Mouse (Mus musculus): ENCODE measurements around the gene Timp4. TPM values are rescaled to one million over a fixed set of nuclear protein-coding genes. Genes with fewer than 3 reads are reported as not detected.
"Not testable (repeated sequence)": the region's sequence is repeated elsewhere in the genome, so short reads cannot be mapped to it uniquely, and the experiment has no call there.

The Timp4 gene
- total RNA-seq, 1 experiment from 2014 or later, result not detected

GRCm38 (mm10) chr6:115260507-115260906 is 8.5 kb upstream of the Timp4 start:
- ATAC-seq (replicated peaks; ENCODE audit: low read depth, poor library complexity, severe bottlenecking), result no peak

DNA sequence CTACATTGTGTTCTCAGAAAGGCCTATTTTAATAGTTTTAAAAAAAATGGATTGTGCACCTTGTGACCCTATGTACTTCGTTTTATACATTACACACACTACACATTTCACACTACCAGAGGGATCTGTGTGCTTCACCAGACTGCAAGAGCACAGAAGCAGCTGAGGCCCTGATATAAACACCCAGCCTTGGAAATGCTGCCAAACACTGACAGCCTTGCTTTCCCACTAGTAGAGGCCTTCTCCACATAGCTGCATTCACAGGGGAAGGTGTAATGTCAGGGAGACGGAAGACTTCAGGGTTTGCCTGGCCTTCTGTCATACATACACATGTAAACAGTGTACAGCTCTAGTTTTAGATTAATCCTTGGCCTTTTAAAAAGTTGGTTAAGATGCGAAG is 3.2 kb upstream of the Timp4 start:
- no peak for ATAC-seq (replicated peaks; ENCODE audit: low read depth, poor library complexity, severe bottlenecking)

DNA sequence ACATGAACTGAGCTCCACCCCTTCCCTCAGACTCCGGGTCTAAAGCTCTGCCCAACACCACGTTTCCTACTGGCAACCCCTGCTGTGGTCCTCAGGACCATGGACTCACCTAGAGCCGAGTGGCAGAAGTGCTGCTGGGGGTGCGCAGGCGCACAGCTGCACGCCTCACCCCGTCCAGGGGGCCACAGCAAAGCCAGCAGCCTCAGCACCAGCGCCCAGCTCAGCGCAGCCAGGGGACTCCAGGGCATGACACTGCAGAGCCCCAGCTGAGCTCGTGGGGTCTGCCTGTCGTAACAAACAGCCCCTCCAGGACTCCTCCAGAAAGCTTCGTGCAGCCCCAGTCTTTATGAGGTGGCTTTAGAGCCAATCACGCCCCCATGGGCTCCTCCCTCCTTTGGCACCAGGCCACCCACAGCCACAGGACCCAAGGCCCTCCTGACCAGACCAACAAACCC is 447 bp downstream of the Timp4 start:
- ATAC-seq (replicated peaks; ENCODE audit: low read depth, poor library complexity, severe bottlenecking), result 0 out of 2 replicates have a peak, but pooled peaks have one; percentile 25

DNA sequence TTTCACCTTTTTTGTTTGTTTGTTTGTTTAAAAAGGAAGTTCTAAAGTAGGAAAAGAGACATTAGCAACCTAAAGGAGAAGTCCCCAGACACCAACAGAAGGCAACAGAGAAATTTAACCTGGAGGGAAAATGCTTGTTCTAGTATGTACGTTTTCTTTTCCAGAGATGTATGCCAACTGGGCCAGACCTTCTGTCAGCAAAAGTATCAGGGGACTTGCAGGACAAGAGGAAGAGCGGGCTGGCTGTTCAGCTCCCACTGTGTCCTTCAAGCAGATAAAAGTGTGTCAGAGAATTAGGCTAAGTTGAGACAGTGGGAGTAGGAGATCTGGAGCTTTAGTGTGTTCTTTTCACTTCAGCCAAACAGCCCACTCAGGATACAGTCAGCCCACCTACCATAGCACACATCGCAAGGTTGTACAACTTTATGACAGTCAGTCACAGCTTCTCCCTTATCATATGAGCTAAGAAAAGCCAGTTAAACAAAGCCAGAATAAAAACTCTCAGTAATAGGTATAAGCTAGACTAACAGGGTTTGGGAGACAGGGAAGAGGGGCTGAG is 6.4 kb downstream of the Timp4 start:
- ATAC-seq (replicated peaks; ENCODE audit: low read depth, poor library complexity, severe bottlenecking), result no peak

DNA sequence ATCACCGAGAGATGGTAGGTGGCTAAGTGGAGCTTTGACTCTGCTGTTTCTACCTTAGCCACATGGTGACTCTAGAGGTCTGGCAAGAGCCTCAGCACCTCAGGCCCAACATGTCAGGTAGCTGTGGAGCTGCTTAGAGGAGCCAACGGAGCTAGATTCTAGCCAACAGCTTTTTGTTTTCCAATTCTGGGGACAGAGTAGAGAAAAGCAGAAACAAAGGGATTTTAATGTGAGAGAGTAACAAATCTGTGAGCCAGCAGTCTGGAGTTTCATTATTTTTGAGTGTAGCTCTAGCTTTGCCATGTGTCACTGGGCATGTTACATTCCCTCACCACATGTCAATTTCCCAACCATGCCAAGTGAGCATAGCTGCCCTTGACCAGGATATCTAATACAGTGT is 7.8 kb downstream of the Timp4 start:
- no peak for ATAC-seq (replicated peaks; ENCODE audit: low read depth, poor library complexity, severe bottlenecking)

DNA sequence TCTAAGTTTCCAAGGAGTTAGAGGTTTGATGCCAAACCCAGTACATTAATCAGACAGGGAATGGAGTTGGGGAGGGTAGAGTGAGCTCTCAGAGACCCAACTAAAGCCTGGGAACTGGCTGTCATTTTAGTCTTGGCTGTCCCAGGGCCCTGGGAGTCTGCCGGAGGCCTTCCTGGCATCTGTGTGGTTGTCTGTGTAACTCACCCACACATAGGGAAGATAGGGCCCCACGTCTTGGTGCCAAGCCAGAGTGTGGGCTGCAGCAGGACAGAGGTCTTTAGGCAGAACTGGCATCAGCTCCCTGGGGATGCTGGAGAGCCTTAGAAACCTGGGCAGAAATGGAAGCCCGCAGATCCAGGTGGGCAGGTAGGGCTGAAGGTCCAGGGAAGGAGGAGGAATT is 10.1 kb downstream of the Timp4 start:
- ATAC-seq (replicated peaks; ENCODE audit: low read depth, poor library complexity, severe bottlenecking), result no peak

- no peak for ATAC-seq (replicated peaks; ENCODE audit: low read depth, poor library complexity, severe bottlenecking)
Observed at GRCm38 (mm10) chr6:115241131-115241699, 10.8 kb downstream of the Timp4 start.

GRCm38 (mm10) chr6:115240431-115240830 is 11.6 kb downstream of the Timp4 start:
- ATAC-seq (replicated peaks; ENCODE audit: low read depth, poor library complexity, severe bottlenecking), result not testable (repeated sequence)

DNA sequence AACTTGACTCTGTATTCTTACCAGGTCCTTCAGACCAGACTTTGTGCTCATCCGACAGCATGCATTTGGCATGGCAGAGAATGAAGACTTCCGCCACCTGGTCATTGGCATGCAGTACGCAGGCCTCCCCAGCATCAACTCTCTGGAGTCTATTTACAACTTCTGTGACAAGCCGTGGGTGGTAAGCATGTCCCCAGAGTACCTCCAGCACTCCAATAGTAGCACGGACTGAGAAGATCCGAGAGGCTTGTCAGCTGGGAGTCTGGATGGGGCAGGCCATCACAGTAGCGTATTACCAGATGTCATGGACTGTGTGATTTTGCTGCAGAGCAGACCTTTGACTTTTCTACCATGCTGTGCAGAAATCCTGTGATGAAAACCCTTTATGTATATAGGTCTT is 12.7 kb downstream of the Timp4 start:
- ATAC-seq (replicated peaks; ENCODE audit: low read depth, poor library complexity, severe bottlenecking), result no peak

DNA sequence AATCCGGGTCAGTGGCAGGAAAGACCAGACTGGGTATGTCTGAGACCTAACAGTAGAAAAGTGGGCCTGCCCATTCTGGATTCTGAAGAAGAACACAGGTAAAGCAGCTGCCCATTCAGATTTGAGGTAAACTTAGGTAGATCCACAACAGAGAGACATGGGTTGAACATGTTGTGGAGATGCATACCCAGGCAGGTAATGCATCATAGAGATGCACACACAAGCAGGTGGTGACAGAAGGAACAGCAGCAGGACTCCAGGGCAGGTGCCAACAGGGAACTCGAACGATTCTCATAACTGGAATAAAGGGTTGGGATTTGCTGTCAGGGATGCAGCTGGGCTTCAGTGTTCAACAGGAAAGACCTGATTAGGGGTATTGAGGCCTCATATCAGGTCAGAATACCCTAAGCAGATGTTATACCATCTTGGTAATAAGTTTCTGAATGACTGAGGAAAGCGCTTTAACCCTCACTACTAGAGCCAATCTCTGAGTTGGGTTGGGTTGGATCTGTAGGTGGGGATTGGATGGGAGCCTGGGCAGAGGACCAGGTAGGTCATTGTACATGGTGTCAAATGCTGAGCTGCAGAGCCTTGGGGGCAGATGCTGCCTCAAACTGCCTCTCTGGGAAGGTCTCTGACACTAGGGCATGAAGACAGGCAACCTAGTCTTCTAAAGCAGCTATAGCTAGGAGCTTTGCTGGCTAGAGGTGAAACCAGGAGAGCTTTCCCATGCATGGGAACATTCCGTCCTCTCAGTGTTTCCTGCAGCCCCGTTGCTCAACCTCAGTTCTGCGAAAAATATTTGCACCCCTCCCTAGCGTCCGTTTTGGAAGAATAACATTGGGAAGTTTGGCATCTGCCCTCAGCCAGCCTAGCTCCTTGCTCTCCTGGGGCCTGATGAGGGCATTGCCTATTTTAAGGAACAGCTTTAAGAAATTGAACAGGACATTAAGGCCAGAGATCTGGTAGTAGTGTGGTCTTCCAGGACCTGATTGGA is 13.7 kb downstream of the Timp4 start:
- no peak for ATAC-seq (replicated peaks; ENCODE audit: low read depth, poor library complexity, severe bottlenecking)

DNA sequence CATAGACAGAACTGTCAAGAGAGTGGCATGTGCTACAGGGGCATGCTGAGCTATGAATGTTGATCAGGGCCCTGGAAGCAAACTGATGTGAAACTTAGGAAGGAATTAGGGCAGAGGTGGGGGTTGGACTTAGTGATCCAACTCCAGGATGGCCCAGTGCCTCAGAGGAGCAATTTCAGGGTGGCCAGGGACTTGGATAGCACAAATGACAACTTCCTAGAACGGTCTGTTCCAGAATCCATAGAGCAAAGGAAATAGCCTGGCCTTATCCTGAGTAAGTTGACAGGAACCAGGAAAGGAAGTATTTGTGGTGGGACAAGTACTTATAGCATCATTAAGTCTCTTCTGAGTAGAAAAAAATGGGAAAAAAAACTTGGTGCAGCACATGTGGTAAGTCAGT is 19.4 kb downstream of the Timp4 start:
- no peak for ATAC-seq (replicated peaks; ENCODE audit: low read depth, poor library complexity, severe bottlenecking)

DNA sequence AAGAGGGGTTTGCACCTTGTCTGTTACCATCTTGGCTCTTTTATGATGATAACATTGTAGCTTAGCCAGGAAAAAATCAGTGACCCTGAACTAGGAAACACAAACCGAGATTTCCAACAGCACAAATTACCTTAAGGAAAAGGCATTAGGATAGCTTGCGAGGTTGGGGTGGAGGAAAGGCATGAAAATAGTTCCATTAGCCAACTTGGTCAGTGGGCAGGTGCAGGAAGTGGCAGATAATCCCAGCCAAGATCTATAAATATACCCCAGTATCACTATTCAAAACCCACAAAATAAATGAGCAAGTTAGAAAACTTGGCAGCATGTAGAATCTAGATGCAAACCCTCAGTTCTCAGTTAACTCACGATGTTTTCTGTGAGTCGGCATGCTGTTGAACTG is 20.2 kb downstream of the Timp4 start:
- no peak for ATAC-seq (replicated peaks; ENCODE audit: low read depth, poor library complexity, severe bottlenecking)

DNA sequence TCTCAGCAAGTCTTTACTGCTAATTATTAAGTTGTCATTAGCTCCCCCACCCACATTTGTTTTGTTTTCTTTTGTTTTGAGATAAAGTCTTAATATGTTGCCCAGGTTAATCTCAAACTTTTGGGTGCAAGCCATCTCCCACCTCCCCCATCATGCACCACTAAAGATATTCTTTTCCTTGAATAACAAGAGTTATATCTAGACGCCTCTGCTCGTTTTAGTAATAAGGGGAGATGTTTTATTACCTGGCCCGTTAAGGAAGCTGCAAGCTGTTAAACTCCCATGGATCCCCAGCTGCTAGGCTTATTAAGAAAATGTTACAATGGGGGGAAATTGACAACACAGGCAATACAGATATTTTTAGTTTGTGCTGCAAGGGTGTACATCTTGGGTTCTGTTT is 21.4 kb downstream of the Timp4 start:
- ATAC-seq (replicated peaks; ENCODE audit: low read depth, poor library complexity, severe bottlenecking), result no peak

- peak; percentile 90 for ATAC-seq (replicated peaks; ENCODE audit: low read depth, poor library complexity, severe bottlenecking)
Observed at GRCm38 (mm10) chr6:115227529-115227928, 24.5 kb downstream of the Timp4 start.

DNA sequence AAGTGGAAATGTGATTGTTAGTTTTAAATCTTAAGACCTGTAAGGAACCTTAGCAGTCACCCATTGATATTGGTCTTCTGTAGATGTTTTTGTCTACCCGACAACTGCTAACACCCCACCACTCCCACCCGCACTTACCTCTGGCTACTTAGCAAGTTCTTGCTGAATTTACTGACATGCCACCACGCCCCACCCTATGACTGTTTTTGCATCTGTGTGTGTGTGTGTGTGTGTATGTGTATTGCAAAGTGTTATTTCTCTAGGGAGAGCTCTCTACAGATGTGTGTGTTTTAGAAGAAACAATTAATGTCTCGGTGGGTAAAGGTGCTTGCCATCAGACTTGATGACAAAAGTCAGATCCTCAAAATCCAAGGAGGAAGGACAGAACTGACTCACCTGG is 25.0 kb downstream of the Timp4 start, which contains the start of gene Gm17482:
TSS of gene Gm17482 (plus strand) at position 301 of the 400 bp plus-strand sequence.
- ATAC-seq (replicated peaks; ENCODE audit: low read depth, poor library complexity, severe bottlenecking), result no peak

DNA sequence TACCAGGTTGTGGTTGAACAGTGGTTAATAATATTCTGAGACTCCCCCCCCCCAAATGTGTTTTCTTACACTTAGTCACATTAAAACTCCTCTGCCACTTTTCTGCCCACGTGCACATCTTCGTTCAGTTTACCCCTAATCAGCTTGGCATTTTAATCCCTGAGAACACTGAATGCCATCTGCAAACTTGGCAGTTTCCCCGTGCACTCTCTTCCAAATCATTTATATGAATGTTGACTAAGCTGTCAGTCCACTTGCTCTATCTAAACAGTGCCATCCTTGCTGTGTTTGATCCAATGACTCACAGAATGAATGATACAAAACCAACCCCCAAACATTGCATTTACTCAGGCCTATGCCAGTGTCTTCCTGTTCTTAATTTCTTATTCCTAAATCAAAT is 26.5 kb downstream of the Timp4 start:
- no peak for ATAC-seq (replicated peaks; ENCODE audit: low read depth, poor library complexity, severe bottlenecking)

DNA sequence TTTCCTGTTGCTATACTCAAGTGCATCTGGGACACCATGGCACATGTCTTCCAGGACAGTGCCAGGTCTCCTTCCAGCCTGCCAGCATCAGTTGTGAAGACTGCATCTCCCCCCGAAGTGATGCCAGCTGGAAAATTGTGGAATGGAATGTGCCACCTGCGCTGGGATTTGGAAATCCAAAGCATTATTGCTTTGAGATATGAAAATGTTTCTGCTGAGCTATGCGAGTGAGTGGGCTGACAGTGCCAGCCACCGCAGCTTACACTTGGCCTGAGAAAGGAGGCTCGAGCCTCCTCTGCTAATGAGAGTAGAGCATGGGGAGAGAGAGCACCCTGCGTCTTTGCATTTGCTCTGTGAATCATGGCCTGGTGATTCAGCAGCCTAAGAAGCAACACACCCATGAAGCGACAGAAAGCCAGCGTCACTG is 30.8 kb downstream of the Timp4 start:
- ATAC-seq (replicated peaks; ENCODE audit: low read depth, poor library complexity, severe bottlenecking), result no peak

DNA sequence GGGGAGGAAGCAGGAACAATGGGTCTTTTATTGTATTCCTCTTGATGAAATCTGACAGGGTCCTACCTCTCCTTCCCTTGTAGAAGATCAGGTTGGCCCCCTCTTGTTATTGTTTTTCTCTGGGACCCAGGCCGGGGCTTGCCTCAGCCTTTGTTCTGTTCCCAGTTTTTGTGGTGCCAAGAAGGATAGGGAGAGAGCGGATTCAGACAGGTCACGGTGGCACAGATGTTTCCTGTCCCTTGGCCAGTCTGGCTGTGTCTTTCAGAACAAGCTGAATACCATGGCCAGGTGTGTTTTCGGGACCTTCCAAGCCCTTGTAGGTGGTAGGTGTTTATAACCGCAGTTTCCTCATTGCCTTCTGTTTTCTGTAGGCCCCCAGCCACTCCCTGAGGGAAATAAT is 38.9 kb downstream of the Timp4 start:
- ATAC-seq (replicated peaks; ENCODE audit: low read depth, poor library complexity, severe bottlenecking), result no peak

DNA sequence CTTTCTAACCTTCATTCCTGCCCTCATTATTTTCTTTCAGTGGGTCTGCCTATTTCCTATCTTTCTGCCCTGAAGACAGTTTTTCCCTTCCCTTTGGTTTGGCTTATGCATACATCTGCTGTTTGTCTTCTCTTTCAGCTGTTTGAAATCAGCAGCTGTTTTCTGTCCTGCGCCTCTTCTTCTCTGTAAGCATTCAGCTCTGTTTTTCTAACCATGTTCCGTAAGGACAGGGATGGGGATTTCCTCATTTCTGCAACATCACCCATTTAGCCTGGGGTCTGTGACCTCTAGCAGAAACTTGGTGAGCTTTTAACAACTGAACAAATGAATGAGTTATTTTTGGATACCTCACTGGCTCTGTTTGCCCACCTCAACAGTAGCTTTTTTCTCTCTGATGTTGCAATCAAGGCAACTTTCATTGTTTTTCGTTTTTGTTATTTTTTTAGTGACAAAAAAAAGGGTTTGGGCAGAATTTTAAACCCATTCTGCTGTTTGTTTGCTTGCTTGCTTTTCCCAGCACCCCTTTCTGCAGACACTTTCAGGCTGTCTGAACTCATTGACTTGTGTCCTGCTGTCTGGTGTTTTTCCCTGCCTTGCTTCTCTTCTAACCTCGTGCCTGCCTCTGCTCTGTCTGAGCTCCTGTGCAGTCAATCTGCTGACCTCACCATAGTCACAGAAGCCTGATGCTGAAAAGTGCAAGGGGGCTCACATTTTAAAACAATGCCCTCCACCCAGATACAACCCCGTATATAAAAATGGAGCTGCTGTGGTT is 39.7 kb downstream of the Timp4 start:
- no peak for ATAC-seq (replicated peaks; ENCODE audit: low read depth, poor library complexity, severe bottlenecking)

DNA sequence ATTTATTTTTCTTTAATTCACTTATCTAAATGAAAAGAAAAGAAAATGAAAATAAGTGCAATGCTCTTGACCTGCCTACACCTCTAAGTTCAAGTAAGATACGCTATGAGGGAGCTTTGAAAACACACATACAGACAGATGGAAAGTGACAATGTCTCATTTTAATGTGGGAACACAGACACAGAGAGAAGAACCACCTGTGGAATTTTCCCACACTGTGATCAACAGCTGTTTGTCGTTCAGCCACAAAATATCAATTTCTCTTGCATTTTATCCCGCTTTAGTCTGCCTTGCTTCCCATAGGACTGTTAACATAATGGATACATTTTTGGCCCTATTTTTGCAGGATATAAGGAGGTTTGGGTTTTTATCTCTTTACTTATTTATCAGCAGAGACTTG is 41.2 kb downstream of the Timp4 start:
- no peak for ATAC-seq (replicated peaks; ENCODE audit: low read depth, poor library complexity, severe bottlenecking)

Data from common myeloid progenitor, adult 5-6 weeks (primary cell).